Mouse (Mus musculus) heart, embryonic 11.5 days (tissue): ENCODE measurements around the gene Ugt2b1. TPM values are rescaled to one million over a fixed set of nuclear protein-coding genes. Genes with fewer than 3 reads are reported as not detected.
"Not testable (repeated sequence)": the region's sequence is repeated elsewhere in the genome, so short reads cannot be mapped to it uniquely, and the experiment has no call there.

ENCODE experiments used
- ATAC-seq: fragments of 200-750 bp; cut with Nextera tagmentation; replicated peaks from 2 replicates; pipeline ENCODE4 v1.8.0; 2017; ENCODE audit warnings: moderate library complexity; ENCODE audit not compliant: insufficient number of reproducible peaks, low FRiP score, low TSS enrichment
- H3K27ac ChIP-seq: fragments of 300-500 bp; sonication (generic); 2 replicates; pipeline ENCODE4 v1.5.1; 2014; ENCODE audit warnings: mild to moderate bottlenecking, low read depth, low read length
- H3K27me3 ChIP-seq: fragments of 300-500 bp; sonication (generic); 2 replicates; pipeline ENCODE4 v1.6.1; 2014; ENCODE audit warnings: mild to moderate bottlenecking, low read length, mixed read lengths; ENCODE audit not compliant: control insufficient read depth, insufficient read depth
- H3K36me3 ChIP-seq: fragments of 300-500 bp; sonication (generic); 2 replicates; pipeline ENCODE4 v1.6.1; 2014; ENCODE audit warnings: mild to moderate bottlenecking, low read length, moderate library complexity, mixed read lengths; ENCODE audit not compliant: control insufficient read depth, insufficient read depth
- H3K4me1 ChIP-seq: fragments of 300-500 bp; sonication (generic); 2 replicates; pipeline ENCODE4 v1.6.1; 2014; ENCODE audit warnings: low read length; ENCODE audit not compliant: control insufficient read depth, insufficient read depth
- H3K4me2 ChIP-seq: fragments of 300-500 bp; sonication (generic); 2 replicates; pipeline ENCODE4 v1.6.1; 2014; ENCODE audit warnings: mild to moderate bottlenecking, moderate library complexity
- H3K4me3 ChIP-seq: fragments of 300-500 bp; sonication (generic); 2 replicates; pipeline ENCODE4 v1.5.1; 2014; ENCODE audit warnings: low read depth, low read length
- H3K9ac ChIP-seq: fragments of 300-500 bp; sonication (generic); 2 replicates; pipeline ENCODE4 v1.6.1; 2014; ENCODE audit warnings: mild to moderate bottlenecking, low read depth, low read length, moderate library complexity
- H3K9me3 ChIP-seq: fragments of 300-500 bp; sonication (generic); replicated peaks from 2 replicates; pipeline ENCODE4 v1.6.1; 2016; ENCODE audit warnings: low read length; ENCODE audit not compliant: control insufficient read depth
- WGBS: fragments of 180-500 bp; shearing (Covaris S2); extraction: QIAGEN DNeasy Blood & Tissue Kit; methylation state at CpG from one replicate; pipeline ENCODE4 v1.1.7; 2014; ENCODE audit not compliant: insufficient replicate concordance; 5-methylcytosine and 5-hydroxymethylcytosine counted together
- polyA plus RNA-seq: library from polyadenylated mRNA; unstranded; fragments of >200 nt; fragmentation: Nextera tagmentation; extraction: Ambion mirVana; gene quantifications from 2 replicates; pipeline ENCODE4 v1.2.1, GENCODE M21; 2014

Ugt2b1 gene
- not detected in 2 replicates for polyA plus RNA-seq

- no peak within 1 kb of the TSS for H3K4me3 ChIP-seq
- no peak within 1 kb of the TSS for H3K9ac ChIP-seq
- ATAC-seq = no peak
- no peaks in the 10 kb centered on the region for H3K4me1 ChIP-seq
- no peaks in the 10 kb centered on the region for H3K9me3 ChIP-seq
- no peaks in the 10 kb centered on the region for H3K36me3 ChIP-seq
- 72% methylated on average over 2 of the region's 2 CpGs for WGBS
- no peak within 1 kb of the TSS for H3K4me2 ChIP-seq
- H3K27me3 ChIP-seq = no peaks in the 10 kb centered on the region
- H3K27ac ChIP-seq = no peak within 1 kb of the TSS
These were observed at the start of gene Ugt2b1 for GRCm38 (mm10) chr5:86926426-86926825. Ugt2b1 (minus strand) TSS chr5:86926530.

- not testable (repeated sequence) for H3K4me1 ChIP-seq, H3K9ac ChIP-seq, H3K27ac ChIP-seq, H3K9me3 ChIP-seq, H3K36me3 ChIP-seq, ATAC-seq, H3K4me2 ChIP-seq, H3K4me3 ChIP-seq, H3K27me3 ChIP-seq
- 81% methylated on average over 5 of the region's 5 CpGs for WGBS
These were observed 40.9 kb upstream of the Ugt2b1 start for GRCm38 (mm10) chr5:86967271-86967670.

GRCm38 (mm10) chr5:86962849-86963248 is 36.5 kb upstream of the Ugt2b1 start:
- not testable (repeated sequence) for H3K27me3 ChIP-seq, H3K9ac ChIP-seq, H3K4me2 ChIP-seq, H3K27ac ChIP-seq, H3K36me3 ChIP-seq, H3K9me3 ChIP-seq, ATAC-seq, H3K4me3 ChIP-seq, H3K4me1 ChIP-seq
- 79% methylated on average over 1 of the region's 1 CpGs for WGBS

- Histone ChIP-seq H3K9ac (no peak overlapping the region), H3K4me1 (no peaks in the 10 kb centered on the region), H3K9me3 (no peaks in the 10 kb centered on the region), H3K36me3 (no peaks in the 10 kb centered on the region), H3K4me3 (no peak overlapping the region), H3K27ac (no peak overlapping the region), H3K27me3 (no peaks in the 10 kb centered on the region), H3K4me2 (no peak overlapping the region)
- no peak for ATAC-seq
- 64% methylated on average over 3 of the region's 3 CpGs for WGBS
These were observed 35.4 kb upstream of the Ugt2b1 start for GRCm38 (mm10) chr5:86961587-86962358.

- no peak overlapping the region for H3K4me3 ChIP-seq
- no peak overlapping the region for H3K9ac ChIP-seq
- H3K36me3 ChIP-seq = no peaks in the 10 kb centered on the region
- H3K9me3 ChIP-seq = no peaks in the 10 kb centered on the region
- no peaks in the 10 kb centered on the region for H3K27me3 ChIP-seq
- H3K4me2 ChIP-seq = no peak overlapping the region
- no peaks in the 10 kb centered on the region for H3K4me1 ChIP-seq
- H3K27ac ChIP-seq = no peak overlapping the region
- 81% methylated on average over 3 of the region's 3 CpGs for WGBS
- no peak for ATAC-seq
These were observed 34.2 kb upstream of the Ugt2b1 start for GRCm38 (mm10) chr5:86960504-86960903.

GRCm38 (mm10) chr5:86942111-86942510 is 15.8 kb upstream of the Ugt2b1 start:
- Histone ChIP-seq H3K9ac (no peak overlapping the region), H3K4me1 (no peaks in the 10 kb centered on the region), H3K4me2 (no peak overlapping the region), H3K4me3 (no peak overlapping the region), H3K9me3 (no peaks in the 10 kb centered on the region), H3K36me3 (no peaks in the 10 kb centered on the region), H3K27me3 (no peaks in the 10 kb centered on the region), H3K27ac (no peak overlapping the region)
- no peak for ATAC-seq
- WGBS = 89% methylated on average over 2 of the region's 2 CpGs

- no peak for ATAC-seq
- H3K27me3 ChIP-seq = no peaks in the 10 kb centered on the region
- H3K9ac ChIP-seq = no peak overlapping the region
- WGBS = 58% methylated on average over 3 of the region's 3 CpGs
- H3K9me3 ChIP-seq = no peaks in the 10 kb centered on the region
- H3K27ac ChIP-seq = no peak overlapping the region
- no peaks in the 10 kb centered on the region for H3K36me3 ChIP-seq
- H3K4me1 ChIP-seq = no peaks in the 10 kb centered on the region
- no peak overlapping the region for H3K4me2 ChIP-seq
- no peak overlapping the region for H3K4me3 ChIP-seq
These were observed 5.6 kb downstream of the Ugt2b1 start for GRCm38 (mm10) chr5:86920661-86921233.

- no peak overlapping the region for H3K9ac ChIP-seq
- H3K4me3 ChIP-seq = no peak overlapping the region
- no peaks in the 10 kb centered on the region for H3K9me3 ChIP-seq
- no peaks in the 10 kb centered on the region for H3K27me3 ChIP-seq
- no peaks in the 10 kb centered on the region for H3K36me3 ChIP-seq
- 79% methylated on average over 3 of the region's 3 CpGs for WGBS
- H3K4me2 ChIP-seq = no peak overlapping the region
- H3K27ac ChIP-seq = no peak overlapping the region
- no peak for ATAC-seq
- H3K4me1 ChIP-seq = no peaks in the 10 kb centered on the region
These were observed 14.8 kb downstream of the Ugt2b1 start for GRCm38 (mm10) chr5:86911357-86912099.
